Mouse (Mus musculus) neural tube, embryonic 11.5 days (tissue): ENCODE measurements around the gene Unk. TPM values are rescaled to one million over a fixed set of nuclear protein-coding genes. Genes with fewer than 3 reads are reported as not detected.

ENCODE experiments used
- ATAC-seq: fragments of 200-750 bp; cut with Nextera tagmentation; 2 replicates; pipeline ENCODE4 v1.8.0; 2017; ENCODE audit warnings: moderate number of reproducible peaks, mild to moderate bottlenecking, moderate TSS enrichment, moderate library complexity; ENCODE audit not compliant: insufficient read depth, low FRiP score, low TSS enrichment
- DNase-seq: peaks from one replicate; pipeline ENCODE4 v3.0.0-alpha.2; 2015; ENCODE audit warnings: low spot score
- H3K27ac ChIP-seq: fragments of 300-500 bp; sonication (generic); 2 replicates; pipeline ENCODE4 v1.5.1; 2014; ENCODE audit warnings: low read depth, mild to moderate bottlenecking, low read length
- H3K27me3 ChIP-seq: fragments of 300-500 bp; sonication (generic); 2 replicates; pipeline ENCODE4 v1.6.1; 2014; ENCODE audit warnings: mild to moderate bottlenecking, low read length, mixed read lengths; ENCODE audit not compliant: control insufficient read depth, insufficient read depth
- H3K36me3 ChIP-seq: fragments of 300-500 bp; sonication (generic); 2 replicates; pipeline ENCODE4 v1.6.1; 2014; ENCODE audit warnings: mild to moderate bottlenecking, low read length, moderate library complexity, mixed read lengths; ENCODE audit not compliant: control insufficient read depth, insufficient read depth
- H3K4me1 ChIP-seq: fragments of 300-500 bp; sonication (generic); 2 replicates; pipeline ENCODE4 v1.6.1; 2014; ENCODE audit warnings: low read length, mixed read lengths; ENCODE audit not compliant: control insufficient read depth, insufficient read depth
- H3K4me2 ChIP-seq: fragments of 300-500 bp; sonication (generic); 2 replicates; pipeline ENCODE4 v1.6.1; 2014; ENCODE audit warnings: low read depth, mild to moderate bottlenecking, moderate library complexity
- H3K4me3 ChIP-seq: fragments of 300-500 bp; sonication (generic); 2 replicates; pipeline ENCODE4 v1.5.1; 2014; ENCODE audit warnings: low read depth, low read length
- H3K9ac ChIP-seq: fragments of 300-500 bp; sonication (generic); 2 replicates; pipeline ENCODE4 v1.6.1; 2014; ENCODE audit warnings: mild to moderate bottlenecking, low read length
- H3K9me3 ChIP-seq: fragments of 300-500 bp; sonication (generic); 2 replicates; pipeline ENCODE4 v1.6.1; 2016; ENCODE audit warnings: low read length; ENCODE audit not compliant: control insufficient read depth
- WGBS: fragments of 180-500 bp; shearing (Covaris S2); extraction: QIAGEN DNeasy Blood & Tissue Kit; methylation state at CpG from one replicate; pipeline ENCODE4 v1.1.7; 2014; 5-methylcytosine and 5-hydroxymethylcytosine counted together
- polyA plus RNA-seq: library from polyadenylated mRNA; unstranded; fragments of >200 nt; fragmentation: Nextera tagmentation; extraction: Ambion mirVana; gene quantifications from 2 replicates; pipeline ENCODE4 v1.2.1, GENCODE M21; 2014

The Unk gene
- 30.3 and 34.4 TPM in 2 replicates for polyA plus RNA-seq

DNA sequence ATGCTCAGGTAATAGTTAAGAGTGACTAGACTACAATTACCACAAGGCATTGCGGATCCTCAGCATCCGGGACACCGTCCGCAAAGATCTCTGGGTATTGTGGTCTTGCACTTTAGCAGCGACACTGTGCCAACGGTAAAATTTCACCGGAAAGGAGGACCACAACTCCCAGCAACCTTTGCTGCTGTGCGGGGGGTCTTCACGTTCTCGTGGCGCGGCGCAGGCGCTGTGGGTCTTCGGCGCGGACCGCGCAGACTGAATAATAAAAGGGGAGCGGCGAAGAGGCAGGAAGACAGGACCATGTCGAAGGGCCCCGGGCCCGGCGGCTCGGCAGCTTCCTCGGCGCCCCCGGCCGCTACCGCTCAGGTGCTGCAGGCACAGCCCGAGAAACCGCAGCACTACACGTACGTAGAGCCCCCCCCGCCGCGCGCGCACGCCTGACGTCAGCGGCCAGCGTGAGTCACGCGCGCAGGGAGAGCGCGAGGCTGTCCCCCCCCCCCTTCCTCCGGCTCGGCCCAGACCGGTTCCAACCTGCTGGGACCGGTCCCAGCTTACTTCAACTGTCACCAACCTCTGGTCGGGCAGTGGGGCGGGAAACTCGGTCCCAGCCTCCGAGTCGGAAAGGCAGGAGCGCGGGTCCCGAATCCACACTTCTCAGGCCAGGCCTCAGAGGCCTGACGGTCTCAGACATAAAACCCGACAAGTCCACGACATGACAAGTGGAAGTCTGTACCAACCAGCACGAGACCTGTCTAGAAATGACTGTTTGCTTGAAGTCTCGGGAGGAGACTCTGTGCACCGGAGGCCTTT, at the start of gene Unk:
Gene Unk, plus strand, starts transcription at position 235 of the 810 bp plus-strand sequence.
- Histone ChIP-seq H3K4me1 (peaks cover 9% of the 10 kb centered on the region), H3K4me3 (peak within 1 kb of the TSS; percentile 79), H3K36me3 (no peaks in the 10 kb centered on the region), H3K27me3 (no peaks in the 10 kb centered on the region), H3K27ac (peak within 1 kb of the TSS; percentile 97), H3K4me2 (peak within 1 kb of the TSS; percentile 89), H3K9ac (peak within 1 kb of the TSS; percentile 98), H3K9me3 (no peaks in the 10 kb centered on the region)
- DNase-seq (peak; percentile 97), ATAC-seq (peak; percentile 91)
- WGBS = under 1% methylated on average over 62 of the region's 67 CpGs

- no peak overlapping the region for H3K9ac ChIP-seq
- no peaks in the 10 kb centered on the region for H3K9me3 ChIP-seq
- no peaks in the 10 kb centered on the region; the same call in 1 of the 2 replicates for H3K27me3 ChIP-seq
- no peaks in the 10 kb centered on the region for H3K4me1 ChIP-seq
- whole genome bisulfite sequencing = 92% methylated on average over 15 of the region's 15 CpGs
- H3K4me2 ChIP-seq = no peak overlapping the region
- no peak for DNase-seq
- ATAC-seq = no peak
- no peak overlapping the region for H3K4me3 ChIP-seq
- no peak overlapping the region for H3K27ac ChIP-seq
- no peaks in the 10 kb centered on the region for H3K36me3 ChIP-seq
Measured at GRCm38 (mm10) chr11:115982472-115982871, 47.6 kb upstream of the Unk start.

DNA sequence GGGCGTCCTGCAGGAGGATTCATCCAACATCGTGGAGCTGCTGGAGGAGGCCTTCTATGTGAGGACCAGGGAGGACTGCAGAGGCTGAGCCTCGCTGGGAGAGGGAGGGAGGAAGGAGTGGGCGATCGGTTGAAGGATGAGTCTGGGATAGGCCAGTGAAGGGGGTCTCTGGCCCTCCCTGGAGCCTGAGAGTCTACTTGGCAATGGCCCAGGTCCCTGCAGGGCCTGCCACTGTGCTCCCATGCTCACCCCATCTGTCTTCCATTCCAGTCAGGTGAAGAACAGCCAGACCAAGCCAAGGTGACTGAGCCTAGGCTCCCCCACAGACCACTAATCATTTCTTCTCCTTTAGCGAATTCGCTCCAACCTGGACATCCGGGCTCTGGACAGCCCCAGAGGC, 46.8 kb upstream of the Unk start:
- no peak for ATAC-seq
- 91% methylated on average over 8 of the region's 8 CpGs for WGBS

GRCm38 (mm10) chr11:115989686-115990085, 40.4 kb upstream of the Unk start:
- DNase-seq = no peak
- no peak for ATAC-seq
- no peaks in the 10 kb centered on the region for H3K9me3 ChIP-seq
- WGBS = 31% methylated on average over 13 of the region's 15 CpGs
- peak overlapping the region; percentile 33 for H3K4me2 ChIP-seq
- H3K9ac ChIP-seq = no peak overlapping the region
- H3K4me1 ChIP-seq = no peaks in the 10 kb centered on the region
- H3K27ac ChIP-seq = no peak overlapping the region
- H3K36me3 ChIP-seq = no peaks in the 10 kb centered on the region
- H3K27me3 ChIP-seq = no peaks in the 10 kb centered on the region
- peak overlapping the region; percentile 16 for H3K4me3 ChIP-seq

More for the DNA sequence above, 46.8 kb upstream of the Unk start:
- Histone ChIP-seq H3K27me3 (no peaks in the 10 kb centered on the region), H3K4me1 (no peaks in the 10 kb centered on the region), H3K9ac (no peak overlapping the region), H3K4me2 (no peak overlapping the region), H3K9me3 (no peaks in the 10 kb centered on the region), H3K4me3 (no peak overlapping the region), H3K27ac (no peak overlapping the region), H3K36me3 (no peaks in the 10 kb centered on the region)
- no peak for DNase-seq

DNA sequence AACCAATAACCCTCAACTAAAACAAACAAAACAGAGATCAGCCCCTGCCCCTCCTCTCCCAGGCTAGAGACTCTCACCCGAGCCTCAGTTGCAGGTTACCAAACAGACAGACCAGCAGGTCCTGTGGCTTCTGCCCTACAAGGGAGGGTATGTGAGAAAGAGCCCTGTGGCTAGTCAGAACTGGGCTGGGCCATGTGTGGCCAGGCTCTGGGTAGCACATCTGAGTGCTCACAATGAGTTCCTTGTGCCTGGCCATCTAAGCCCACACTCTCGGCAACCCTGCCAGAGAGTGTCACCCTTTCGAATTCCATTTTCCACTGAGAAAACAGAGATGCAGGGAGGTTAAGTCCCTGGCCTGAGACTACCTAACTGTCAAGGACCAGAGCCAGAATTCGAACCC, 38.0 kb upstream of the Unk start:
- WGBS = 67% methylated on average over 4 of the region's 4 CpGs
- ATAC-seq (no peak), DNase-seq (no peak)
- Histone ChIP-seq H3K9ac (no peak overlapping the region), H3K36me3 (no peaks in the 10 kb centered on the region), H3K27ac (no peak overlapping the region), H3K9me3 (no peaks in the 10 kb centered on the region), H3K4me1 (no peaks in the 10 kb centered on the region), H3K4me3 (no peak overlapping the region), H3K27me3 (no peaks in the 10 kb centered on the region), H3K4me2 (no peak overlapping the region)

GRCm38 (mm10) chr11:115995256-115995655, 34.9 kb upstream of the Unk start:
- Histone ChIP-seq H3K36me3 (no peaks in the 10 kb centered on the region), H3K4me1 (no peaks in the 10 kb centered on the region), H3K9me3 (no peaks in the 10 kb centered on the region), H3K9ac (no peak overlapping the region), H3K4me3 (no peak overlapping the region), H3K27ac (no peak overlapping the region), H3K27me3 (no peaks in the 10 kb centered on the region), H3K4me2 (no peak overlapping the region)
- 87% methylated on average over 3 of the region's 3 CpGs for WGBS
- no peak for ATAC-seq
- DNase-seq = no peak

GRCm38 (mm10) chr11:115997047-115997446, 33.1 kb upstream of the Unk start:
- H3K9me3 ChIP-seq = no peaks in the 10 kb centered on the region
- 76% methylated on average over 4 of the region's 4 CpGs for WGBS
- H3K27me3 ChIP-seq = no peaks in the 10 kb centered on the region
- H3K9ac ChIP-seq = no peak overlapping the region
- DNase-seq (no peak), ATAC-seq (no peak)
- H3K4me3 ChIP-seq = no peak overlapping the region
- H3K4me1 ChIP-seq = no peaks in the 10 kb centered on the region
- no peak overlapping the region for H3K27ac ChIP-seq
- no peaks in the 10 kb centered on the region for H3K36me3 ChIP-seq
- H3K4me2 ChIP-seq = no peak overlapping the region

DNA sequence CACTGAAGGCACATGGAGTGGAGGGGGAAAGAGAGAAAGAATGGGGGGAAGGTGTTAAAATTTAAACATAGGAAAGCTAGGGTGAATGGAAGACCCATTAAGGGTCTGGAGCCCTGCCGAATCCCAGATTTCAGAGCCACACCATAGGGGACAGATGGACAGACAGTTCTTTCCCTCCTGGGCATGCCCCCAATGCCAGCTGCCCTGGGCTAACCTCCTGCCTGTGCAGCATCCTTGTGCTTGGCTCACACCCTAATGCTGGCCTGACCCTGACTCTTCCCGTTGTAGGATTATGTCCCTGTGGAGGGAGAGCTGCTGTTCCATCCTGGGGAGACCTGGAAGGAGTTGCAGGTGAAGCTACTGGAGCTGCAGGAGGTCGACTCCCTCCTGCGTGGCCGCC, 32.5 kb upstream of the Unk start:
- no peak overlapping the region for H3K9ac ChIP-seq
- 80% methylated on average over 5 of the region's 5 CpGs for WGBS
- no peaks in the 10 kb centered on the region for H3K9me3 ChIP-seq
- no peaks in the 10 kb centered on the region for H3K4me1 ChIP-seq
- no peak for DNase-seq
- ATAC-seq = no peak
- no peaks in the 10 kb centered on the region for H3K27me3 ChIP-seq
- no peak overlapping the region for H3K27ac ChIP-seq
- no peak overlapping the region for H3K4me3 ChIP-seq
- no peak overlapping the region for H3K4me2 ChIP-seq
- H3K36me3 ChIP-seq = no peaks in the 10 kb centered on the region

GRCm38 (mm10) chr11:115999027-115999426, 31.1 kb upstream of the Unk start:
- Histone ChIP-seq H3K4me3 (no peak overlapping the region), H3K4me2 (no peak overlapping the region), H3K9ac (no peak overlapping the region), H3K9me3 (no peaks in the 10 kb centered on the region), H3K27me3 (no peaks in the 10 kb centered on the region), H3K36me3 (no peaks in the 10 kb centered on the region), H3K4me1 (no peaks in the 10 kb centered on the region), H3K27ac (no peak overlapping the region)
- ATAC-seq (no peak), DNase-seq (no peak)
- WGBS = 85% methylated on average over 7 of the region's 7 CpGs
